Mouse (Mus musculus) spleen, postnatal 10 days (tissue): ENCODE data around the gene Coro2b.

Source experiments
- DNase-seq, 2 experiments: peaks; one replicate each; pipeline ENCODE4 v3.0.0; 2021 to 2022; ENCODE audit warnings: low spot score in 2 of 2

Coro2b gene

DNA sequence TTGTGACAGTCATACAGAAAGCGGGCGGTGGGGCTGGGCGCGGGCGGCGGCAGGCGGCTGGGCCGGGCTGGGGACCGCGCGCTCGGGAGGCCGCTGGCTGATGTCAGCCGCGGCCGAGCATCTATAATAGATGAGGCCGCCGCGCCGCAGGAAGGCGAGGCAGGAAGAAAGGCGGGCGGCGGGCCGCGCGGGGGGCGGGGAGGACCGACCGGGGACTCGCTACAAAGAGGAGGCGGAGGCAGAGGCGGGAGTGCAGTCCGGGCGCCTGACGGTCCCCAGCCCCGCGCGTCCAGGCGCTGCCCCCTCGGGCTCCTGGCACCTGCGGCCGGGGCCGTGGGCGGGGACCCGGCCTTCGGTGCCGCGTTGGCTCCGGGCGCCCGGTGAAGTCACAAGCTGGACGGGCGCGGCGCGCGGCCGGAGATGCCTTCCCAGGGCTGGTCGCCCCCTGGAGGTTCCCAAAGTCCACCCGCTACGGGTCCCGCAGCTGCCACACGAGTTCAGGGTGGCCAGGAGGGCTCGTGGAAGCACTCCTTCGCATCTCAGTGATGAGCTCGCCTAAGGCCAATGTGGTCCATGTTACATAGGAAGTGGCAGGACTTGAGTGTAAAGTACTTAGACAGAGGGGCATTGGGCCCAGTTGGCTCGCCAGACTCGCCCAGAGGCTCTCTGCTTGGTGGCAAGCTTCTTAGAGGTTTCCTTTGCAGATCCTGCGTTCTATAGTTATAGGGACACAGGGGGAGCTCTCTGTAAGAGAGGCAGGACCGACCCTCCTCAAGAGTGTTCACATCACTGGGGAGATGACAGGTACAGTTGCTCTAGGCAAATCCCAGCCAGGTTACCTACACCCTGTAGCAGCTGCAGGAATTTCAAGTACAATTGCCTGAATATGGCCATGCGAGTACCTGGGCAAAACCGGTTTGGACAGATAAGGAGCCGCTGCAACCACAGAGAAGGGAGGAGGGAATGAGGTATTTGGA, at the start of gene Coro2b:
TSS of gene Coro2b (minus strand) at position 390 of the 977 bp plus-strand sequence.
- DNase-seq, result peak; percentile 18 to 61

DNA sequence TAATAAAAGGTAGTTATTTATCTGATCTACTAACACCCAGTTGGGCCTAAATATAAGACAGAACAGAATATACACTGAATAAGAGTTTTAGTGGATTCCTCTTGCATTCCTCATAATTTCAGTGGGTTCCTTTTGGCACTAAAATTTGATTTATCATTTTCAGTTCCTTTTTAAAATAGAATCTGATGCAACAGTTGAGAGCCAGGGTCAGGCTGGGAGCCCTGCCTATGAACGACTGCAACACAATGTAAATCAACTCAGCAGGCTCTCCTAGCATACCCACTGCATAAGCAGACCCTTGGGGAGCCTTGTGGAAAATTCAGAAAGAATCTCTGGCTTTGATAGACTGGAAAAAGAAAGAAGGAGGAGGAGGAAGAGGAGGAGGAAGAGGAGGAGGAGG, 40.7 kb upstream of the Coro2b start:
- DNase-seq, result no peak

DNA sequence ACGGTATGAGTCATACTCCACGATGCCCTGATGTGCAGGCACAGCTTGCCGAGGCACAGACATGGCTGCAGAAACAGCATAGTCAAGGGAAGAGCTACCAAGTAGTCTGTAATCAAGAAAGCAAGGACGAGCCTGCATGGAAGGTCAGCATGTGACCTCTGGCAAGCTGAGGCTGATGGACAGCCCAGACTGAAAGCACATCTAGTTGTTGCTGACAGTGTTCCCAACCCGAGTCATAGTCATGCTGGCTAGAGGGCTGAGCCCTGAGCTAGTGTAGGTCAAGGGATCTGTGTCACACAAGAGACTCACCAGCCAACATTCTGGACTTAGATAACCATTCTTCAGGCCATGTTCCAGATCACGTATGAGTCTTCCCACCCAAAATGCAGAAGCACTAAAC, 32.3 kb upstream of the Coro2b start:
- DNase-seq, result no peak

- DNase-seq, result no peak
Observed at GRCm38 (mm10) chr9:62567818-62568217, 31.0 kb upstream of the Coro2b start.

GRCm38 (mm10) chr9:62562236-62562635, 25.4 kb upstream of the Coro2b start:
- DNase-seq, result no peak

DNA sequence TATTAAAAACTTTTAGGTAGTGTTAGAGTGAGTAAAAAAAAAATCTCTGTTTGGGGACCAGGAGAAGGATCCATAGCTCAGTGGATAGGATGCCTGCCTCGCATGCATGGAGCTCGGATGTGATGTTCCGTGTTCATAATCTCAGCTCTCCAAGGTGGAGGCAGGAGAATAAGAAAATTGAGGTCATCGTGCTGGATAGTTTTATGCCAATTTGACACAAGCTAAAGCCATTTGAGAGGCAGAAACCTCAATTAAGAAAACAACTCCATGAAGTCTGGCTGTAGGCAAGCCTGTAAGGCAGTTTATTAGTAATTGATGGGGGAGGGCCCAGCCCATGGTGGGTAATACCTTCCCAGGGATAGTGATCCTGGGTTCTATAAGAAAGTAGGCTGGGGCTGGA, 23.6 kb upstream of the Coro2b start:
- DNase-seq, result no peak

DNA sequence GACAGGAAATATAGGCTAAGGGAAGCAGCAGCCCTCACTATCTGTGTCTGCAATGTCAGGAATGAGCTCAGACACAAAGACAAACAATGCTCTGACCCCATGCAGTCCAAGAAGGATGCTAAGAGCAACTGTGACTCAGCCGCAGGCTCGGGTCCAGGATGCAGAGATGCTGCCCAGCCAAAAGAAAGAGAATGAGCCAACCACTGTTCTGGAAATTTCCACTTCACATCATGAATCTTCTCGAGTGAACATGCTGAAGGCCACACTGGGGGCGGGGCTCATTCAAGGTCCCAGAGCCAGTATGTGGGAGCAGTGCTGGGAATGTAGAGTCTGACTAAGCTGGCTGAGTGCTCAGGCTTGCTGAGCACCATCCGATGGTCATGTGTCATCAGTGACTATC, 23.2 kb upstream of the Coro2b start:
- DNase-seq, result no peak

GRCm38 (mm10) chr9:62559446-62559845, 22.6 kb upstream of the Coro2b start:
- no peak for DNase-seq

DNA sequence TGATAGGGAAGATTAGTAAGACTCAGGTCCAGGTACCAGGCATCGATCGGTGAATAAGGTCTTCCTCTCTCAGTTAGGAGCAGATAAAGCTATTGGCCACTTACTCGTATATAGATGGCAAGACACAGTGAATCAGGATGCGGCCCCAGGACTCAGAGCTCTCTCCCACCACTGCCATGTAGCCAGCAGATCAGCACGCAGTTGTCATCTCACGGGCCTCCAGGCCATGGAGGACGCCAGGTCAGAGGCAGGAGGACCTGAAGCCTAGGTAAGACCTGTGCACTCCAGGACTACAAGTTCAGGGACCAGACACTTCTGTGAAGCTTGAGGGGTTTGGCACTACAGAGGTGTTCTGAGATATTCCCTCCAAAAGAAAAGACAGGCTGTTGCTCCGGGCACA, 21.2 kb upstream of the Coro2b start:
- DNase-seq, result no peak

GRCm38 (mm10) chr9:62556748-62557147, 19.9 kb upstream of the Coro2b start:
- DNase-seq, result no peak

DNA sequence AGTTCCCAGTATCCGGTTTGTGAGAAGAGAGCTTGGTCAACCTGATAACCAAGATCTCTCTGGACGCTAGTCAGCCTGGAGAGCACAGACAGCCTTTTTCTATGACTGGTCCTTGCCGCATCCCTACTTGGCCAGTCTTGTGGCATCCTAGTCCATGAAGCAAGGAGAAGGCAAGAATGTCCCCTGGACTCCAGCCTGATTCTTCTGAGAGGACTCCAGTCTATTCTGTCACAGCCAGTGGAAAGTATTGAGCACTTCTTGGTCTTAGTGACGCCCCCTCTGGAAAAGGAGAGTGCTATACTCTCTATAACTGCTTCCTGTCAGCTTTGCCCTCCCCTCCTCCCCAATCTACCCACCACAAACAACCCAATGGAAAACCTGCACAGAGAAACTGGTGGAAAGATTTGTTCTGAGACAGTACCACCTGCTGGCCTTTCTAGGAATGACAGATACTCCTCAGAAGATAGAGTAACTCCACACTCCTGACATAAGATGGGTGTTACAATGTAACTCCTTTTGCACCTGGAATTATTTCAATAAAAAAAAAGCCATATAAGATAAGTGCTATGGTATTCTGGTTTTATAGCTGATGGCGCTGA, 18.5 kb upstream of the Coro2b start:
- DNase-seq, result peak in 1 of 2 experiments; percentile 36

GRCm38 (mm10) chr9:62554606-62555005, 17.8 kb upstream of the Coro2b start:
- DNase-seq, result no peak

DNA sequence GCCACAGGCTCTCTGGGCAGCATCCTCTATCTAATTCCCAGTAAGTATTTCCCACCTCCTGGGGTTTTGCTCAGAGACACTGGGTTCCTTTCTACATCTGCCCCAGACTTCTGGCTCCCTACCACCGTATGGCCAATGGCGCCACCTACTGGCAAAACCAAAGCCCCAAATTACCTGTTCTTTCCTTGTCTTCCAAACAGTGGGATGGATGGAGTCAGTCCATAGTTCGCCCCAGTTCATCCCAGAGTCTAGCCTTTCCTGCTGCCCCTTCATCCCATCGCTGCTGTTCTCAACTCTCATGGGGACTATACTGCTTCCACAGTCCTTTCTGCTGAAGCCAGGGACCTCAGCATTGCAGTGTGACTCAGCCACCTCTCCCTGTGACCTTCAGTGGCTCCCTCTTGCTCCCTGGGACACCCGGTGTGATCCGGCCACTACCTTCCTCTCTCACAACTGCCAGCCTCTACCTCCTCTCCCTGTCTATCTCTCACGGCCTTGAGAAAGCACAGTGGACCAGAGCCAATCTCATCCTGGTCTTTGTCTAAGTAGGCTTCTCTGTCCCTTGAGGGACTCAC, 16.6 kb upstream of the Coro2b start:
- peak; percentile 37 to 74 for DNase-seq

- DNase-seq, result no peak
Observed at GRCm38 (mm10) chr9:62551531-62551930, 14.7 kb upstream of the Coro2b start.

- DNase-seq, result peak; percentile 53 to 81
Observed at GRCm38 (mm10) chr9:62550661-62551093, 13.8 kb upstream of the Coro2b start.

- peak; percentile 72 to 83 for DNase-seq
Observed at GRCm38 (mm10) chr9:62549809-62550208, 13.0 kb upstream of the Coro2b start.

GRCm38 (mm10) chr9:62547476-62547875, 10.6 kb upstream of the Coro2b start:
- no peak for DNase-seq

- DNase-seq, result no peak
Observed at GRCm38 (mm10) chr9:62544856-62545255, 8.0 kb upstream of the Coro2b start.

GRCm38 (mm10) chr9:62543878-62544277, 7.0 kb upstream of the Coro2b start:
- no peak for DNase-seq

DNA sequence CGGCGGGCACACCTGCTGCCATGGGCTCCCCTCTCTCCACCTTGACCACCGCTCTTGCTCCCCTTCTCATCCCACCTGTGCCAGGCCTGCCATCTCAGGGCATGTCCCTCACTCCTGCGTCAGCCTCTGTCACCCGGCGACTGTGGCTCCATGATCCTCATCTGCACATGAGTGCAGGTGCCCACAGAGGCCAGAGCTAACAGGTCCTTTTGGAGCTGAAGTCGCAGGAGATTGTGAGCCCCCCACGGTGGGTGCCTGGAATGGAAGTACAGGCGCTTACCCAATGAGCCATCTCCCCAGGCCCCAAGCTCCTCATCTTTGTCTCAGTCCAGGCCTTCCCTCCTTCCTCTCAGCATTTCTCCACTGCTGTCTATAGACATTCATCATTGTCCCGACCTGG, 4.8 kb upstream of the Coro2b start:
- no peak for DNase-seq

DNA sequence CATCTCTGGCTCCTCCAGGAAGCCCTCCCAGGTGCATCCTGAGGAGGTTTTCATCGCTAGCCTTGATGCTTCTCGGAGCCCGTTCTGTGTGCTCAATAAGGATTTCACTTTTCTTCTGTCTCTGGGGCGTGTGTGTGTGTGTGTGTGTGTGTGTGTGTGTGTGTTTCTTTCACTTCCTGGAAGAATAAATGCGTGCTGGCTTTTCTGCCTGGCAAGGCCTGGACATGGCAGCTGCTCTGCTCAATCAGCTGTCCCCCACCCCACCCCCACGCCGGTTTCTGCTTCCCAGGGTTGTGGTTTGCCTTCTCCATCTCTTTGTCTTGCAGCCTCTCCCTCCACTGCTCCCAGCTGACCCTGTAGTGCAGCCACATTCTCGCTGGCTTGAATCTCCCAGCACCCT, 4.3 kb upstream of the Coro2b start:
- DNase-seq, result peak in 1 of 2 experiments; percentile 45

- DNase-seq, result no peak
Observed at GRCm38 (mm10) chr9:62540736-62541135, 3.9 kb upstream of the Coro2b start.

- DNase-seq, result no peak
Observed at GRCm38 (mm10) chr9:62540166-62540565, 3.3 kb upstream of the Coro2b start.
